ENCODE assay signal across 23 mouse cellular contexts in genomic region chr9:62203556-62203955, GRCm38 (mm10).
A peak's percentile ranks its signal among the peaks of the same experiment; 100 is the strongest.
DNase-seq lines count a peak whose midpoint lies in the region; ATAC-seq and TF ChIP-seq lines count a peak whose summit lies in the region.
"Had no signal": no experiment of that assay in that cellular context is flagged by ENCODE, and none has a peak within 500 bp of the region (broad histone marks: within the 10 kb centered on the region; RNA-seq: fewer than 3 reads in every experiment).

No protein-coding gene starts in this region.

- no peaks in the 10 kb centered on the region for H3K9me3 ChIP-seq in midbrain, embryonic 15.5 days
- H3K9me3 ChIP-seq in midbrain, embryonic 14.5 days (ENCODE audit: control insufficient read depth, low read length) = no peaks in the 10 kb centered on the region
- H3K9me3 ChIP-seq: embryonic facial prominence, embryonic 15.5 days; hindbrain, embryonic 13.5 days; midbrain, embryonic 12.5 days had no signal

- TF ChIP-seq EP300 in heart, adult 2 months (IDR thresholded peaks at IDR 0.05; ENCODE audit: insufficient read depth, low read depth, low read length) = no peak

- no peaks in the 10 kb centered on the region for H3K79me2 ChIP-seq in heart, adult 2 months (replicated peaks; ENCODE audit: control insufficient read depth, insufficient read depth, low read length)

- H3K27ac ChIP-seq in heart, adult 2 months = peak overlapping the region; percentile 74
- 0 out of 2 replicates have a peak overlapping the region, but pooled peaks have one; percentile 15 for H3K27ac ChIP-seq in midbrain, embryonic 15.5 days
- H3K27ac ChIP-seq in midbrain, embryonic 14.5 days (replicated peaks; ENCODE audit: low read depth, low read length) = no peak overlapping the region
- H3K27ac ChIP-seq: embryonic facial prominence, embryonic 15.5 days; hindbrain, embryonic 13.5 days; limb, embryonic 12.5 days; liver, embryonic 12.5 days; midbrain, embryonic 12.5 days; stomach, postnatal 0 days had no signal

- peak; percentile 57 for DNase-seq in cerebellum, postnatal 14 days
- no peak for DNase-seq in cerebellum, postnatal 25 days
- DNase-seq in heart, adult 2 months = no peak
- no peak for DNase-seq in heart, adult 11 months
- DNase-seq in midbrain, embryonic 14.5 days = no peak
- peak; percentile 82 for DNase-seq in brain, adult 2 months (ENCODE audit: low read depth, low spot score)
- DNase-seq in adrenal gland, adult 2 months = no peak
- DNase-seq: cerebellum, adult 18-20 months; gastrocnemius, postnatal 14 days; kidney, adult 18-20 months; kidney, postnatal 4 days; lung, adult 18-20 months; lung, postnatal 10 days; thymus, adult 2 months; thymus, postnatal 4 days had no signal

- H3K36me3 ChIP-seq in heart, adult 2 months (ENCODE audit: control insufficient read depth, insufficient read depth, low read length) = no peaks in the 10 kb centered on the region
- H3K36me3 ChIP-seq in midbrain, embryonic 15.5 days (replicated peaks) = no peaks in the 10 kb centered on the region
- H3K36me3 ChIP-seq in midbrain, embryonic 14.5 days (ENCODE audit: control insufficient read depth, insufficient read depth, low read length) = no peaks in the 10 kb centered on the region
- H3K36me3 ChIP-seq: embryonic facial prominence, embryonic 15.5 days; hindbrain, embryonic 13.5 days; limb, embryonic 12.5 days; liver, embryonic 12.5 days; midbrain, embryonic 12.5 days had no signal

- H3K4me1 ChIP-seq in heart, adult 2 months (ENCODE audit: control insufficient read depth, insufficient read depth, low read length) = peaks cover 14% of the 10 kb centered on the region
- peaks cover 3% of the 10 kb centered on the region; the same call in 1 of the 2 replicates for H3K4me1 ChIP-seq in midbrain, embryonic 15.5 days
- H3K4me1 ChIP-seq in midbrain, embryonic 14.5 days (ENCODE audit: control insufficient read depth, insufficient read depth, low read length) = no peaks in the 10 kb centered on the region
- H3K4me1 ChIP-seq: embryonic facial prominence, embryonic 15.5 days; midbrain, embryonic 12.5 days had no signal

- H3K4me3 ChIP-seq in heart, adult 2 months = no peak overlapping the region
- H3K4me3 ChIP-seq in midbrain, embryonic 15.5 days = no peak overlapping the region
- H3K4me3 ChIP-seq in midbrain, embryonic 14.5 days (replicated peaks; ENCODE audit: low read depth, low read length) = no peak overlapping the region
- H3K4me3 ChIP-seq: embryonic facial prominence, embryonic 15.5 days; hindbrain, embryonic 13.5 days; limb, embryonic 12.5 days; liver, embryonic 12.5 days; midbrain, embryonic 12.5 days had no signal

- no peak for ATAC-seq in midbrain, embryonic 15.5 days (replicated peaks)
- ATAC-seq in midbrain, embryonic 14.5 days (ENCODE audit: low FRiP score, low TSS enrichment) = no peak
- ATAC-seq: inflammation-experienced regulatory T-cells, adult 6 months; liver, embryonic 12.5 days had no signal

- TF ChIP-seq POLR2A in heart, adult 2 months (IDR thresholded peaks at IDR 0.05; ENCODE audit: insufficient read depth, low read depth, low read length) = no peak

- no peak overlapping the region for H3K4me2 ChIP-seq in midbrain, embryonic 15.5 days
- no peak overlapping the region for H3K4me2 ChIP-seq in midbrain, embryonic 14.5 days (ENCODE audit: low read length)
- H3K4me2 ChIP-seq: embryonic facial prominence, embryonic 15.5 days; hindbrain, embryonic 13.5 days; limb, embryonic 12.5 days; liver, embryonic 12.5 days; midbrain, embryonic 12.5 days had no signal

- no peaks in the 10 kb centered on the region for H3K27me3 ChIP-seq in heart, adult 2 months (ENCODE audit: control insufficient read depth, insufficient read depth, low read length)
- no peaks in the 10 kb centered on the region for H3K27me3 ChIP-seq in midbrain, embryonic 15.5 days (replicated peaks)
- H3K27me3 ChIP-seq in midbrain, embryonic 14.5 days (ENCODE audit: control insufficient read depth, insufficient read depth, low read length) = no peaks in the 10 kb centered on the region
- H3K27me3 ChIP-seq: embryonic facial prominence, embryonic 15.5 days; hindbrain, embryonic 13.5 days; limb, embryonic 12.5 days; liver, embryonic 12.5 days; midbrain, embryonic 12.5 days had no signal

- no peak overlapping the region for H3K9ac ChIP-seq in heart, adult 2 months (ENCODE audit: low read depth, low read length)
- H3K9ac ChIP-seq in midbrain, embryonic 15.5 days = no peak overlapping the region
- no peak overlapping the region for H3K9ac ChIP-seq in midbrain, embryonic 14.5 days (replicated peaks; ENCODE audit: low read length)
- H3K9ac ChIP-seq: embryonic facial prominence, embryonic 15.5 days; hindbrain, embryonic 13.5 days; limb, embryonic 12.5 days; liver, embryonic 12.5 days; midbrain, embryonic 12.5 days had no signal

- intact Hi-C loops in heart, adult 2 months (cut with DNase I) = no loop called here

- 58% methylated on average over 4 of the region's 4 CpGs for WGBS in heart, adult 2 months
- 6% methylated on average over 4 of the region's 4 CpGs for WGBS in midbrain, embryonic 15.5 days
- 14% methylated on average over 4 of the region's 4 CpGs for WGBS in midbrain, embryonic 14.5 days

- TF ChIP-seq CTCF in heart, adult 2 months (IDR thresholded peaks at IDR 0.05) = no peak

Comparison
In these comparisons a context has a peak if more than half of its experiments do, and no peak if none do; other contexts are left out.
1. DNase-seq: peak in cerebellum, postnatal 14 days (2 of 2) and brain, adult 2 months (single experiment); none in cerebellum, postnatal 25 days (0 of 2), heart, adult 2 months (0 of 2), heart, adult 11 months (single experiment), midbrain, embryonic 14.5 days (single experiment) and adrenal gland, adult 2 months (single experiment).